Mouse (Mus musculus) liver, embryonic 14.5 days (tissue): ENCODE measurements around the gene 2310061I04Rik.

ENCODE experiments used
- CTCF ChIP-seq: IDR thresholded peaks from 2 replicates; pipeline ENCODE4 v1.5.1; 2016; ENCODE audit warnings: antibody characterized with exemption, low read depth, control low read depth
- EP300 ChIP-seq: IDR thresholded peaks from 2 replicates; pipeline ENCODE4 v1.6.1; 2016; ENCODE audit warnings: antibody characterized with exemption, low read depth

DNA sequence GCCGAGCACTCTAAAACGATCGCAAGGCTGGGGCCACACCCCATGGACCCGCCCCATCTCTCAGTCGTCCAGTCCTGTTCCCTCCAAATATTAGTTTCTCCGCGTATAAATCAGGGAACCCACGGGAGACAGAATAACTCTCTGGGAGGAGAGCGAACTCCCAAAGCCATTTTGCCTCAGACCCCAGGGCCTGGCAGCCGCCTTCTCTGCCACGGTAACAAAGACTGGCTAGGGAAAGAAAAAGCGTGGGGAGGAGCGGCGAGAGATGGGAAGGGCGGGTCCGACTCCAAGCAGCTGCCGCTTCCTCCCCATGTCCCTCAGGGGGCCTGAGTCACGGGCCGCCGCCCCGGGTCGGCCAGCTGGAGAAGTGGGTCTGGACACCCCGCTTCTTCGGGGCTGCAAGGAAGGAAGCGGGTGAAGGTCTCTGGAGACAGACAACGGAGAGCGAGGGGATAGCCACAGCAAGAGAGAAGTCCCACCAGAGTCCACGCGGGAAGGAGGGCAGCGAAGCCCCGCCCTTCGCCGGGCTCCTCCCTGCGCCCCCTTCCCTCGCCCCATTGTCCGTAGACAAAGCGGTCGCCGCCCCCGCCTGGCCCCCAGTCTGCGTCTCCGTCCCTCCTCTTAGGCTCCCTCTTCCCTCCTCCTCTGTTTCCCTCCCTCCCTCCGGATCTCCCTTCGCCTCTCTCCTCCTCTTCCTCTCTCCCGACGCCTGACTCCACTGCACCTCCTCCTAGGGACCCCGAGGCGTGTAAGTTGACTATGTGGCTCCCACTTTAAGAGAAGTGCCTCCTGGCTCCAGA lies 31.6 kb downstream of the 2310061I04Rik start, which contains the start of gene Ppp1r18:
- TF ChIP-seq CTCF (no peak), EP300 (no peak)
